Mouse (Mus musculus): ENCODE data around the gene Ydjc. TPM values are rescaled to one million over a fixed set of nuclear protein-coding genes. Genes with fewer than 3 reads are reported as not detected.

Gene Ydjc
- polyA plus RNA-seq, 1 experiment from 2014 or later: 6.5 TPM

- Histone ChIP-seq H3K4me3 (ENCODE audit: low read length) (peak within 1 kb of the TSS; percentile 64), H3K27me3 (ENCODE audit: control insufficient read depth, insufficient read depth, low read length) (no peaks in the 10 kb centered on the region), H3K4me2 (ENCODE audit: low read depth, low read length) (peak within 1 kb of the TSS; percentile 89), H3K9me3 (replicated peaks; ENCODE audit: control insufficient read depth, low read length) (no peaks in the 10 kb centered on the region), H3K4me1 (ENCODE audit: control insufficient read depth, insufficient read depth, low read length) (peaks cover 18% of the 10 kb centered on the region), H3K27ac (ENCODE audit: low read length) (peak within 1 kb of the TSS; percentile 55), H3K36me3 (ENCODE audit: control insufficient read depth, insufficient read depth) (0 out of 2 replicates have a peak, but pooled peaks cover 2% of the 10 kb centered on the region), H3K9ac (ENCODE audit: low read length) (peak within 1 kb of the TSS; percentile 76)
- ATAC-seq (replicated peaks; ENCODE audit: extremely low read depth, insufficient read depth, low FRiP score): peak; percentile 90
- WGBS: under 1% methylated on average over 25 of the region's 25 CpGs
These were observed 19.4 kb upstream of the Ydjc start, which contains the start of gene 2610318N02Rik for GRCm38 (mm10) chr16:17124871-17125520. Gene 2610318N02Rik (minus strand): TSS chr16:17125167.

- H3K4me2 ChIP-seq (ENCODE audit: low read depth, low read length): no peak overlapping the region
- H3K4me3 ChIP-seq (ENCODE audit: low read length): no peak overlapping the region
- H3K9me3 ChIP-seq (replicated peaks; ENCODE audit: control insufficient read depth, low read length): no peaks in the 10 kb centered on the region
- H3K27ac ChIP-seq (ENCODE audit: low read length): no peak overlapping the region
- WGBS: 100% methylated on average over 1 of the region's 1 CpGs
- ATAC-seq (replicated peaks; ENCODE audit: extremely low read depth, insufficient read depth, low FRiP score): no peak
- H3K36me3 ChIP-seq (ENCODE audit: control insufficient read depth, insufficient read depth): no peaks in the 10 kb centered on the region
- H3K27me3 ChIP-seq (ENCODE audit: control insufficient read depth, insufficient read depth, low read length): no peaks in the 10 kb centered on the region
- H3K4me1 ChIP-seq (ENCODE audit: control insufficient read depth, insufficient read depth, low read length): peaks cover 23% of the 10 kb centered on the region
- H3K9ac ChIP-seq (ENCODE audit: low read length): no peak overlapping the region
These were observed 17.1 kb upstream of the Ydjc start for GRCm38 (mm10) chr16:17127292-17127691.

GRCm38 (mm10) chr16:17131191-17132088 lies 13.0 kb upstream of the Ydjc start:
- H3K4me1 ChIP-seq (ENCODE audit: control insufficient read depth, insufficient read depth, low read length): peaks cover 8% of the 10 kb centered on the region
- peak overlapping the region; percentile 80 for H3K4me3 ChIP-seq (ENCODE audit: low read length)
- peak overlapping the region; percentile 78 for H3K9ac ChIP-seq (ENCODE audit: low read length)
- peak; percentile 33; the same call in 1 of the 2 replicates for ATAC-seq (replicated peaks; ENCODE audit: extremely low read depth, insufficient read depth, low FRiP score)
- peak overlapping the region; percentile 100 for H3K4me2 ChIP-seq (ENCODE audit: low read depth, low read length)
- no peaks in the 10 kb centered on the region for H3K36me3 ChIP-seq (ENCODE audit: control insufficient read depth, insufficient read depth)
- H3K27ac ChIP-seq (ENCODE audit: low read length): peak overlapping the region; percentile 40; the same call in 1 of the 2 replicates
- H3K9me3 ChIP-seq (replicated peaks; ENCODE audit: control insufficient read depth, low read length): no peaks in the 10 kb centered on the region
- 4% methylated on average over 43 of the region's 43 CpGs for WGBS
- no peaks in the 10 kb centered on the region for H3K27me3 ChIP-seq (ENCODE audit: control insufficient read depth, insufficient read depth, low read length)

GRCm38 (mm10) chr16:17132089-17132905 lies 12.1 kb upstream of the Ydjc start, which contains the start of gene Sdf2l1:
Gene Sdf2l1 (minus strand): TSS chr16:17132383.
- no peaks in the 10 kb centered on the region for H3K36me3 ChIP-seq (ENCODE audit: control insufficient read depth, insufficient read depth)
- no peaks in the 10 kb centered on the region for H3K9me3 ChIP-seq (replicated peaks; ENCODE audit: control insufficient read depth, low read length)
- WGBS: under 1% methylated on average over 47 of the region's 47 CpGs
- ATAC-seq (replicated peaks; ENCODE audit: extremely low read depth, insufficient read depth, low FRiP score): peak; percentile 97
- H3K9ac ChIP-seq (ENCODE audit: low read length): peak within 1 kb of the TSS; percentile 78
- peak within 1 kb of the TSS; percentile 80 for H3K4me3 ChIP-seq (ENCODE audit: low read length)
- H3K27me3 ChIP-seq (ENCODE audit: control insufficient read depth, insufficient read depth, low read length): no peaks in the 10 kb centered on the region
- peak within 1 kb of the TSS; percentile 44 for H3K27ac ChIP-seq (ENCODE audit: low read length)
- peak within 1 kb of the TSS; percentile 100 for H3K4me2 ChIP-seq (ENCODE audit: low read depth, low read length)
- H3K4me1 ChIP-seq (ENCODE audit: control insufficient read depth, insufficient read depth, low read length): peaks cover 8% of the 10 kb centered on the region

GRCm38 (mm10) chr16:17132906-17133200 lies 11.6 kb upstream of the Ydjc start:
- 28% methylated on average over 7 of the region's 7 CpGs for WGBS
- Histone ChIP-seq H3K9me3 (replicated peaks; ENCODE audit: control insufficient read depth, low read length) (no peaks in the 10 kb centered on the region), H3K36me3 (ENCODE audit: control insufficient read depth, insufficient read depth) (no peaks in the 10 kb centered on the region), H3K4me1 (ENCODE audit: control insufficient read depth, insufficient read depth, low read length) (peaks cover 8% of the 10 kb centered on the region), H3K9ac (ENCODE audit: low read length) (peak overlapping the region; percentile 69), H3K27me3 (ENCODE audit: control insufficient read depth, insufficient read depth, low read length) (no peaks in the 10 kb centered on the region), H3K4me3 (ENCODE audit: low read length) (peak overlapping the region; percentile 80), H3K27ac (ENCODE audit: low read length) (no peak overlapping the region), H3K4me2 (ENCODE audit: low read depth, low read length) (peak overlapping the region; percentile 100)
- no peak for ATAC-seq (replicated peaks; ENCODE audit: extremely low read depth, insufficient read depth, low FRiP score)

- 85% methylated on average over 15 of the region's 15 CpGs for WGBS
- Histone ChIP-seq H3K9me3 (replicated peaks; ENCODE audit: control insufficient read depth, low read length) (no peaks in the 10 kb centered on the region), H3K4me2 (ENCODE audit: low read depth, low read length) (no peak overlapping the region), H3K9ac (ENCODE audit: low read length) (no peak overlapping the region), H3K27me3 (ENCODE audit: control insufficient read depth, insufficient read depth, low read length) (no peaks in the 10 kb centered on the region), H3K36me3 (ENCODE audit: control insufficient read depth, insufficient read depth) (no peaks in the 10 kb centered on the region), H3K4me3 (ENCODE audit: low read length) (no peak overlapping the region), H3K27ac (ENCODE audit: low read length) (no peak overlapping the region), H3K4me1 (ENCODE audit: control insufficient read depth, insufficient read depth, low read length) (peaks cover 4% of the 10 kb centered on the region; the same call in 1 of the 2 replicates)
- no peak for ATAC-seq (replicated peaks; ENCODE audit: extremely low read depth, insufficient read depth, low FRiP score)
These were observed 7.1 kb upstream of the Ydjc start for GRCm38 (mm10) chr16:17137355-17137754.

GRCm38 (mm10) chr16:17146772-17147235 lies 2.4 kb downstream of the Ydjc start, which contains the start of gene Ccdc116:
Gene Ccdc116 (minus strand): TSS chr16:17147229.
- Histone ChIP-seq H3K27me3 (ENCODE audit: control insufficient read depth, insufficient read depth, low read length) (no peaks in the 10 kb centered on the region), H3K4me2 (ENCODE audit: low read depth, low read length) (peak within 1 kb of the TSS; percentile 99), H3K9me3 (replicated peaks; ENCODE audit: control insufficient read depth, low read length) (no peaks in the 10 kb centered on the region), H3K4me1 (ENCODE audit: control insufficient read depth, insufficient read depth, low read length) (peaks cover 10% of the 10 kb centered on the region; the same call in 1 of the 2 replicates), H3K27ac (ENCODE audit: low read length) (no peak within 1 kb of the TSS), H3K36me3 (ENCODE audit: control insufficient read depth, insufficient read depth) (no peaks in the 10 kb centered on the region), H3K9ac (ENCODE audit: low read length) (peak within 1 kb of the TSS; percentile 52), H3K4me3 (ENCODE audit: low read length) (peak within 1 kb of the TSS; percentile 60)
- peak; percentile 81 for ATAC-seq (replicated peaks; ENCODE audit: extremely low read depth, insufficient read depth, low FRiP score)
- under 1% methylated on average over 34 of the region's 34 CpGs for WGBS

- peak overlapping the region; percentile 60 for H3K4me3 ChIP-seq (ENCODE audit: low read length)
These were observed 3.0 kb downstream of the Ydjc start for GRCm38 (mm10) chr16:17147391-17147929.

More at GRCm38 (mm10) chr16:17147391-17147929, 3.0 kb downstream of the Ydjc start:
- H3K4me1 ChIP-seq (ENCODE audit: control insufficient read depth, insufficient read depth, low read length): peaks cover 10% of the 10 kb centered on the region; the same call in 1 of the 2 replicates
- no peaks in the 10 kb centered on the region for H3K27me3 ChIP-seq (ENCODE audit: control insufficient read depth, insufficient read depth, low read length)
- H3K4me2 ChIP-seq (ENCODE audit: low read depth, low read length): peak overlapping the region; percentile 99
- peaks cover under 1% of the 10 kb centered on the region; the same call in 1 of the 2 replicates for H3K36me3 ChIP-seq (ENCODE audit: control insufficient read depth, insufficient read depth)
- peak overlapping the region; percentile 52 for H3K9ac ChIP-seq (ENCODE audit: low read length)
- no peaks in the 10 kb centered on the region for H3K9me3 ChIP-seq (replicated peaks; ENCODE audit: control insufficient read depth, low read length)
- no peak overlapping the region for H3K27ac ChIP-seq (ENCODE audit: low read length)
- WGBS: 1% methylated on average over 41 of the region's 41 CpGs
- peak; percentile 14; the same call in 1 of the 2 replicates for ATAC-seq (replicated peaks; ENCODE audit: extremely low read depth, insufficient read depth, low FRiP score)
